Mouse (Mus musculus): Measurements from ENCODE around the gene Isg20l2. TPM values are rescaled to one million over a fixed set of nuclear protein-coding genes. Genes with fewer than 3 reads are reported as not detected.
"Not testable (repeated sequence)": the region's sequence is repeated elsewhere in the genome, so short reads cannot be mapped to it uniquely, and the experiment has no call there.

Gene Isg20l2
- total and polyA plus RNA-seq, 2 experiments = 6.8 to 7.2 TPM

DNA sequence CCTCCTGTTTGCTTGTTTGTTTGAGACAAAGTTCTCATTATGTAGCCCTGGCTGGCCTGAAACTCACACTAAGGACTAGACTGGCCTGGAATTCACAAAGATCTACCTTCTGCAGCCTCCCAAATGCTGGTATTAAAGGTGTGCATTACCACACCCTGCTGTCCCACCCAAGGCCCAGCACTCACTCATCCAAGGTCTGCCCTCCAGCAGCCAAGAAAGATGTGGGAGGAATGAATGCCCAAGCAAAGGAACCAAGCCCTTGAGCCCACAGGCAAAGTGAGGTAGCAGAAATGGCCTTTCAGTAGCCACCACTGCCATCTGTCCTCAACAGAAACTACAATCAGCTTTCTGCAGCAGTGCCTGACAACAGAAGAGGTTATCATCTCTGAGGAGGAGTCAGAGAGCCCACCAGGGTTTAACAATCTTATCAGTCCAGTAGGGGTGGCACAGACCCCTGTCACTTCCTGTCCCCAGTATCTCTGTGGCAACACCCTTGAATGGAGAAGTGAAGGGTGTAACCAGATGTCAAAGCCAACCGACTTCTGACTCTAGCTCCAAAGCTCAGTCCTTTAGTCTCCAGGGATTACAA is 29.0 kb upstream of the Isg20l2 start:
- H3K9ac ChIP-seq (ENCODE audit: low read depth, low read length) = no peak overlapping the region
- H3K4me3 ChIP-seq (ENCODE audit: insufficient read depth, low read depth, low read length) = no peak overlapping the region
- H3K79me2 ChIP-seq (ENCODE audit: control insufficient read depth, insufficient read depth, low read length) = no peaks in the 10 kb centered on the region
- no peak for DNase-seq (ENCODE audit: extremely low read depth, low read depth, low spot score)
- WGBS = 33% methylated on average over 1 of the region's 1 CpGs
- H3K4me1 ChIP-seq (ENCODE audit: control insufficient read depth, insufficient read depth, low read length) = no peaks in the 10 kb centered on the region
- no peak overlapping the region for H3K27ac ChIP-seq (replicated peaks; ENCODE audit: insufficient read depth, low read depth, low read length)
- H3K27me3 ChIP-seq (ENCODE audit: control insufficient read depth, insufficient read depth, low read length) = no peaks in the 10 kb centered on the region
- no peaks in the 10 kb centered on the region for H3K36me3 ChIP-seq (ENCODE audit: control insufficient read depth, insufficient read depth, low read length)
- TF ChIP-seq POLR2A (IDR thresholded peaks at IDR 0.05; ENCODE audit: extremely low read depth, insufficient read depth, low read length) = no peak
- TF ChIP-seq CTCF (IDR thresholded peaks at IDR 0.05; ENCODE audit: low read depth, low read length) = no peak

DNA sequence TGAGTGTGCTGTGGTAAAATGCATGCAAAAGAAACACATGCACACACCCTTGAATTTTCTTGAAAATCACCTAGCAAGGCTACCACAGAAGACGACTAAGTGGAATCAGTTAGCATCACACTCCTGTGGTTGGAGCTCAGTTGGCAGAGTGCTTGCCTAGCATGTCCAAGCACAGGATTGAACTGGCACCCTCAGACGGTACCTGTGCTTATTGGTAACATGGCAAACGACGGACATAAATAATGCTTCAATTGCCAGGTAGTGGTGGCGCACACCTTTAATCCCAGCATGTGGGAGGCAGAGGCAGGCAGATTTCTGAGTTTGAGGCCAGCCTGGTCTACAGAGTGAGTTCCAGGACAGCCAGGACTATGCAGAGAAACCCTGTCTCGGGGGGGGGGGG is 28.2 kb upstream of the Isg20l2 start:
- H3K36me3 ChIP-seq (ENCODE audit: control insufficient read depth, insufficient read depth, low read length); H3K4me3 ChIP-seq (ENCODE audit: insufficient read depth, low read depth, low read length); H3K79me2 ChIP-seq (ENCODE audit: control insufficient read depth, insufficient read depth, low read length); H3K27me3 ChIP-seq (ENCODE audit: control insufficient read depth, insufficient read depth, low read length); H3K27ac ChIP-seq (replicated peaks; ENCODE audit: insufficient read depth, low read depth, low read length); H3K9ac ChIP-seq (ENCODE audit: low read depth, low read length); DNase-seq (ENCODE audit: extremely low read depth, low read depth, low spot score); H3K4me1 ChIP-seq (ENCODE audit: control insufficient read depth, insufficient read depth, low read length): not testable (repeated sequence)
- 87% methylated on average over 6 of the region's 6 CpGs for WGBS

DNA sequence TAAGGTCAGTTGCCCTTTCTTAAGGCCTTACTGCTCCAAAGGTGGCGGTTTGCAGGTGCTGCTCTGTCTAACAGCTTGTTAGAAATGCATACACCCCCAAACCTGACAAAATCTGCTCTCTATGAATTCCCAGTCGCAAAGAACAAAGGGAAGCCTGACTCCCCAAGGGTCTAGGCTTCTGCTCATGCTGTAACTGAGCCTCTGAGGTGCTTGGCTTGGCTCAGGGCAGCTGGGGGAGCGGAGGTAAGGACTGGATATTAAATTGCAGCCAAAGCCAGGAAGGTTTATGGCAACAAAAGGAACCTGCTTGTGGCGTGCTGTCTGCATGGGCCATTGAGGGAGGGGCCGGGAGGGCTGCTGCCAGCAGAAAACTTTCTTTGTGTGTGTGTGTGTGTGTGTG is 26.3 kb upstream of the Isg20l2 start:
- DNase-seq (ENCODE audit: extremely low read depth, low read depth, low spot score) = no peak
- Histone ChIP-seq H3K36me3 (ENCODE audit: control insufficient read depth, insufficient read depth, low read length) (no peaks in the 10 kb centered on the region), H3K79me2 (ENCODE audit: control insufficient read depth, insufficient read depth, low read length) (peaks cover 23% of the 10 kb centered on the region), H3K4me3 (ENCODE audit: insufficient read depth, low read depth, low read length) (no peak overlapping the region), H3K9ac (ENCODE audit: low read depth, low read length) (no peak overlapping the region), H3K4me1 (ENCODE audit: control insufficient read depth, insufficient read depth, low read length) (peaks cover 9% of the 10 kb centered on the region), H3K27me3 (ENCODE audit: control insufficient read depth, insufficient read depth, low read length) (no peaks in the 10 kb centered on the region), H3K27ac (replicated peaks; ENCODE audit: insufficient read depth, low read depth, low read length) (no peak overlapping the region)
- TF ChIP-seq POLR2A (IDR thresholded peaks at IDR 0.05; ENCODE audit: extremely low read depth, insufficient read depth, low read length) = no peak
- no peak for TF ChIP-seq CTCF (IDR thresholded peaks at IDR 0.05; ENCODE audit: low read depth, low read length)
- 91% methylated on average over 5 of the region's 5 CpGs for WGBS

DNA sequence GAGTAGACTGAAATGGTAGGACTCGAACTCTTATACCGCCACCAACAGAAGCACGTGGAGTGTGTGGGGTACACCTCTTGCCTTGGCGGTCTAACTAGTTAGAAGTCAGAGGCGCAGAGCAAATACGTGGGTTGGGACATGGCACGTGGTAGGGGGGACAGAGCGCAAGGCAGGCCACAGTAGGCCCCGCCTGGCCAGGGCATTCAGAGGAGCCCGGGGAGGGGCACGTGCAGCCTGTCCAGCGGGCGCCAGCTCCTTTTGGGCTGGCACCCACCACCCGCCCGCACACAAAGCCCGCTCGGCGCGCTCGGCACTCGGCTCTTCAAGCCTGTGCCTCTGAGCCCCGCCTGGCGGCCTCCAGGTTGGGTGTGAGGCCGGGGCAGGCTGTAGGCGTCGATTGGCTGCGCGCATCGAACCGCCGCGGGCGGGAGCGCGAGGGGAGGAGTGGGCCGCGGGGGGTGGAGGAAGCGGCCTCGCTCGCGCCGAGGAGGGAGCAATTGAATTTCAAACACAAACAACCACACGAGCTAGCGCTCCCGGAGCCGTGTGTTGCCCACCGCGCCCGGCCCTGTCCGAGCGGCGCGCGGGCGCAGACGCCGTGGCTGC is 24.1 kb upstream of the Isg20l2 start, which contains the start of gene Hdgf:
TSS of gene Hdgf (plus strand) at position 442 of the 606 bp plus-strand sequence.
- Histone ChIP-seq H3K36me3 (ENCODE audit: control insufficient read depth, insufficient read depth, low read length) (no peaks in the 10 kb centered on the region), H3K4me3 (ENCODE audit: insufficient read depth, low read depth, low read length) (peak within 1 kb of the TSS; percentile 96), H3K9ac (ENCODE audit: low read depth, low read length) (peak within 1 kb of the TSS; percentile 97), H3K27ac (replicated peaks; ENCODE audit: insufficient read depth, low read depth, low read length) (peak within 1 kb of the TSS; percentile 98), H3K27me3 (ENCODE audit: control insufficient read depth, insufficient read depth, low read length) (no peaks in the 10 kb centered on the region), H3K79me2 (ENCODE audit: control insufficient read depth, insufficient read depth, low read length) (peaks cover 30% of the 10 kb centered on the region), H3K4me1 (ENCODE audit: control insufficient read depth, insufficient read depth, low read length) (peaks cover 20% of the 10 kb centered on the region)
- TF ChIP-seq CTCF (IDR thresholded peaks at IDR 0.05; ENCODE audit: low read depth, low read length) = no peak
- TF ChIP-seq POLR2A (IDR thresholded peaks at IDR 0.05; ENCODE audit: extremely low read depth, insufficient read depth, low read length) = peak; percentile 56
- peak; percentile 85 for DNase-seq (ENCODE audit: extremely low read depth, low read depth, low spot score)
- WGBS = 2% methylated on average over 57 of the region's 57 CpGs

DNA sequence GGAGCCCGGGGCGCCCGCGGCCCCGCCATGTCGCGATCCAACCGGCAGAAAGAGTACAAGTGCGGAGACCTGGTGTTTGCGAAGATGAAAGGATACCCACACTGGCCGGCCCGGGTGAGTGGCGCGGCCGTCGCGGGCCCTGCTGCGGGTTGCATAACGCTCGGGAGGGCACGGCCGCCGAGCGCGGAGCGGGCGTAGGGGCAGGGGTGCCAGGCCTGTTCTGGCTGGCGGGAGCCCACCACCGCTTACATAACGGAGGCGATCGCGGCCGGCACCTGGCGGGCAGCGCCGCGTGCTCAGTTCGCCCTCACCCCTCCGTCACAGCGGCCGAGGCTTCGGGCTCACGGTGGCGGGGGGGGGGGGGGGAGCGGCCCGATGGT is 23.5 kb upstream of the Isg20l2 start:
- no peaks in the 10 kb centered on the region for H3K27me3 ChIP-seq (ENCODE audit: control insufficient read depth, insufficient read depth, low read length)
- H3K36me3 ChIP-seq (ENCODE audit: control insufficient read depth, insufficient read depth, low read length) = no peaks in the 10 kb centered on the region
- 1% methylated on average over 46 of the region's 47 CpGs for WGBS
- peak overlapping the region; percentile 97 for H3K9ac ChIP-seq (ENCODE audit: low read depth, low read length)
- peak; percentile 24 for DNase-seq (ENCODE audit: extremely low read depth, low read depth, low spot score)
- H3K27ac ChIP-seq (replicated peaks; ENCODE audit: insufficient read depth, low read depth, low read length) = peak overlapping the region; percentile 98
- TF ChIP-seq CTCF (IDR thresholded peaks at IDR 0.05; ENCODE audit: low read depth, low read length) = no peak
- 0 out of 2 replicates have a peak, but pooled peaks have one; percentile 35 for TF ChIP-seq POLR2A (IDR thresholded peaks at IDR 0.05; ENCODE audit: extremely low read depth, insufficient read depth, low read length)
- H3K4me3 ChIP-seq (ENCODE audit: insufficient read depth, low read depth, low read length) = peak overlapping the region; percentile 96
- peaks cover 34% of the 10 kb centered on the region for H3K79me2 ChIP-seq (ENCODE audit: control insufficient read depth, insufficient read depth, low read length)
- H3K4me1 ChIP-seq (ENCODE audit: control insufficient read depth, insufficient read depth, low read length) = peaks cover 24% of the 10 kb centered on the region
